Mouse (Mus musculus) stomach, embryonic 15.5 days (tissue): ENCODE data around the gene Hils1. TPM values are rescaled to one million over a fixed set of nuclear protein-coding genes. Genes with fewer than 3 reads are reported as not detected.
A peak's percentile ranks its signal among the peaks of the same experiment; 100 is the strongest.
"Not testable (repeated sequence)": the region's sequence is repeated elsewhere in the genome, so short reads cannot be mapped to it uniquely, and the experiment has no call there.

Experiments used
- ATAC-seq: fragments of 200-750 bp; cut with Nextera tagmentation; 2 replicates; pipeline ENCODE4 v1.8.0; 2017; ENCODE audit warnings: low read depth, moderate number of reproducible peaks, moderate TSS enrichment; ENCODE audit not compliant: insufficient read depth, low FRiP score
- H3K27ac ChIP-seq: fragments of 300-500 bp; sonication (generic); 2 replicates; pipeline ENCODE4 v1.5.1; 2015; ENCODE audit warnings: mild to moderate bottlenecking, inconsistent platforms
- H3K27me3 ChIP-seq: fragments of 300-500 bp; sonication (generic); replicated peaks from 2 replicates; pipeline ENCODE4 v1.6.1; 2015; ENCODE audit warnings: inconsistent platforms
- H3K36me3 ChIP-seq: fragments of 300-500 bp; sonication (generic); 2 replicates; pipeline ENCODE4 v1.6.1; 2015; ENCODE audit warnings: inconsistent platforms
- H3K4me1 ChIP-seq: fragments of 300-500 bp; sonication (generic); 2 replicates; pipeline ENCODE4 v1.6.1; 2015; ENCODE audit warnings: inconsistent platforms
- H3K4me2 ChIP-seq: fragments of 300-500 bp; sonication (generic); 2 replicates; pipeline ENCODE4 v1.6.1; 2015; ENCODE audit warnings: mild to moderate bottlenecking, inconsistent platforms
- H3K4me3 ChIP-seq: fragments of 300-500 bp; sonication (generic); replicated peaks from 2 replicates; pipeline ENCODE4 v1.5.1; 2015; ENCODE audit warnings: inconsistent platforms
- H3K9ac ChIP-seq: fragments of 300-500 bp; sonication (generic); 2 replicates; pipeline ENCODE4 v1.6.1; 2015; ENCODE audit warnings: inconsistent platforms
- H3K9me3 ChIP-seq: fragments of 300-500 bp; sonication (generic); 2 replicates; pipeline ENCODE4 v1.6.1; 2016; ENCODE audit warnings: inconsistent platforms
- WGBS: fragments of 180-500 bp; shearing (Covaris S2); methylation state at CpG from one replicate; pipeline ENCODE4 v1.1.7; 2015; 5-methylcytosine and 5-hydroxymethylcytosine counted together
- polyA plus RNA-seq: library from polyadenylated mRNA; unstranded; fragments of >200 nt; fragmentation: Nextera tagmentation; extraction: Ambion mirVana; gene quantifications from 2 replicates; pipeline ENCODE4 v1.2.1, GENCODE M21; 2015

The Hils1 gene
- polyA plus RNA-seq, 1 experiment from 2014 or later: not detected

DNA sequence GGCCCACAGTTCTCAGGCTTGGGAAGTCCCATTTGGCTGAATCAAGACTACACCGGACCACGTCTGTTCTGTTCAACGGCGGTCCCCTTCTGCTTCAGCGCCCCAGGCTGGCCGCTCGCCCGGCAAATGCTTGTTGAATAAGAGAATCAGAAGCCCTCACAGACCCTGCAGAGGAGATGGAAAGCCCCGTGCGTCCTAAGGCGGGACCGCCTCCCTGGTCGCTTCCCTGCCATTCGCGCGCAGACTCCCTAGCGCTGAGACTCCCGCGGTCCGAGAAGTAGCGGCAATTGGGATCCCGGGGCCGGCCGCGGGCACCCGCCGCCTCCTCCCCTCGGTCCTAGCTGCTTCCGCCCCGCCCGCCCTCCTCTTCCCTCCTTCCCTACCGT, 42.2 kb downstream of the Hils1 start, which contains the start of gene Samd14:
Gene Samd14 (plus strand): TSS at position 251 of the 386 bp plus-strand sequence.
- Histone ChIP-seq H3K27me3 (no peaks in the 10 kb centered on the region), H3K9ac (peak within 1 kb of the TSS; percentile 60), H3K4me3 (peak within 1 kb of the TSS; percentile 71), H3K9me3 (no peaks in the 10 kb centered on the region), H3K36me3 (peaks cover 9% of the 10 kb centered on the region), H3K27ac (peak within 1 kb of the TSS; percentile 92), H3K4me1 (peaks cover 40% of the 10 kb centered on the region; the same call in 1 of the 2 replicates), H3K4me2 (peak within 1 kb of the TSS; percentile 83)
- ATAC-seq: peak; percentile 40
- WGBS: under 1% methylated on average over 31 of the region's 32 CpGs

DNA sequence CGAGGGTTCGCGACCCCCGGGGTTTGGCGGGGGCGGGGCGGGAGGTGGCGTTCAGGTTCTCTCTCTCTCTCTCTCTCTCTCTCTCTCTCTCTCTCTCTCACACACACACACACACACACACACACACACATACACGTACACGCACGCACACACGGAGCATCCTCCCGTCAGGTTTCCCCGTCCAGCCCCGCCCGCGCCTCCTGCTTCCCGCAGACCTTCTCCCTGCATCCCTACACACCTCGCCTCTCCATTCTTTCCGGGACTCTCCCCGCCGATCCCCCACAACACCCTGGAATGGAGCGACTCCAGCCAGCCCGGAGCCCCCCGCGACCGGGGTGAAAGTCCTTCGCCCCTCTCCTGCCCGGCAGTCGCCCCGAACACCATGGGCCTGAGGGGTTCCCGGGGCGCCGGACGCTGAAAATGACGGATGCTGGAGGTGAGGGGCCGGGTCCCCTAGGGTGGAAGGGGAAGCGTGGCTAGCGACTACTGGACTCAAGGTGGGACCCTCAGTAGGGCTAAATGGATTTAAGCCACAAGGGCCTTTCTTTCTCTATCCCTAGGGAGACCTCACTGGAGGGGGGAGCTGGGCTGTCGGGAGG, 42.8 kb downstream of the Hils1 start:
- H3K4me1 ChIP-seq: peaks cover 40% of the 10 kb centered on the region; the same call in 1 of the 2 replicates
- H3K4me2 ChIP-seq: peak overlapping the region; percentile 83
- H3K9ac ChIP-seq: peak overlapping the region; percentile 60
- no peaks in the 10 kb centered on the region for H3K9me3 ChIP-seq
- peaks cover 3% of the 10 kb centered on the region; the same call in 1 of the 2 replicates for H3K36me3 ChIP-seq
- peak overlapping the region; percentile 92 for H3K27ac ChIP-seq
- ATAC-seq: no peak
- H3K27me3 ChIP-seq: no peaks in the 10 kb centered on the region
- WGBS: under 1% methylated on average over 34 of the region's 40 CpGs
- peak overlapping the region; percentile 71 for H3K4me3 ChIP-seq

DNA sequence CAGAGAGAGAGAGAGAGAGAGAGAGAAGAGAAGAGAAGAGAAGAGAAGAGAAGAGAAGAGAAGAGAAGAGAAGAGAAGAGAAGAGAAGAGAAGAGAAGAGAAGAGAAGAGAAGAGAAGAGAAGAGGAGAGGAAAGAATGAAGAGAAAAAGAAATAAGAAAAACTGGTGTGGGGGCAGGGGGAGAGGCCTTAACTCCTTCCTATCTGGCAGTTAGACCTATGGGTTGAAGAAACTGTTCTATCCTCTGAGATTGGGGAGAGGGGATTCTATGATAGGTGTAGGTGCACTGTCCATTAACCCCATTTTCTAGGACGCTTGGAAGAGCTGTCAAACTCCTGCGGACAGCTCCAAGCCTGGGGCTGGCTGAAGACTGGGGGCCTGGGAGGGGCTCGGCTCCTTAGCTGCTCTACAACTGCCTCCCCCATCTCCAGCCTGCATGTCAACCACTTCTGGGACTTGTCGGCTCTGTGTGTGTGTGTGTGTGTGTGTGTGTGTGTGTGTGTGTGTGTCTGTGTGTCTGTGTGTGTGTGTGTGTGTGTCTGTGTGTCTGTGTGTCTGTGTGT, 43.5 kb downstream of the Hils1 start:
- Histone ChIP-seq H3K9ac (peak overlapping the region; percentile 29; the same call in 1 of the 2 replicates), H3K4me1 (peaks cover 37% of the 10 kb centered on the region), H3K4me3 (peak overlapping the region; percentile 71), H3K4me2 (peak overlapping the region; percentile 83)
- WGBS: 12% methylated on average over 4 of the region's 4 CpGs
- not testable (repeated sequence) for H3K27ac ChIP-seq, H3K27me3 ChIP-seq, H3K36me3 ChIP-seq, H3K9me3 ChIP-seq, ATAC-seq

DNA sequence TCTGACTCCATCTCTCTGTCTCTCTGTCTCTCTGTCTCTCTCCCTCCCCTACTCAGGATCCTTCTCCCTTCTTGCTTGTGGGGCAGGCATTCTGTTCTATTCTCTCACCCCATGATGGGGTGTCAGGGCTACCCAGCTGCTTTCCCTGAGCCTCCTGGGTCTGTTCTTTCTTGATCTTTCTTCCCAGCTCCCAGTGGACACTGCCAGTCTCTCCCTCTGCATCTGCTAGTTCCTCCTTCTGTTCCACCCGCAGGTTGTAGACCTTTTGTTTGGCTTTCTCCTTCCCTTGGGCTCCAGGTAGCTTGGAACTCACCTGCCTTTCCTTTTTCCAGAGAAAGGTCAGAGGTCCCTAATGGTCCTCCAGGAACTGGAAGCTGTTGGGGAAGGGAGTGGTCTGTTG, 44.0 kb downstream of the Hils1 start:
- Histone ChIP-seq H3K4me1 (peaks cover 40% of the 10 kb centered on the region), H3K9ac (no peak overlapping the region), H3K4me3 (peak overlapping the region; percentile 71), H3K9me3 (no peaks in the 10 kb centered on the region), H3K27ac (peak overlapping the region; percentile 9; the same call in 1 of the 2 replicates), H3K36me3 (no peaks in the 10 kb centered on the region), H3K4me2 (peak overlapping the region; percentile 83), H3K27me3 (no peaks in the 10 kb centered on the region)
- ATAC-seq: no peak
- WGBS: 23% methylated on average over 1 of the region's 1 CpGs

DNA sequence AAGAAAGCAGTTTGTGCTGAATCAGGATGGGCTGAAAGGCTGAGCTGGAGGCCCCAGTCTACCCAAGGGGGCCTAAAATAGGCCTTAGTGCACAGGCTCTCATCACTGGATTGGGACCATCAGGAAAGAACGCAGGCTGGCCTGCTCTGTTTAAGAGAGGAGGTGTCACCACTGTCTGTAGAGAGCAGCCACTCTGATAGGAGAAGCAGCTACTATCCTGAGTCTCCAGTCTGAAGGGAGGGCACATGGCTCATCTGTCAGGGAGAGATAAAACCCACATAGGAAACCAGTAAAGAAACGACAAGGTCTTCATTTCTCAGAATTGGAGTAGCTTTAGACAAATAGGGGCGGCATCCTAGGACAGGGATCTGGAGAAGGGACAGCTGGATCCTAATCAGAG, 44.7 kb downstream of the Hils1 start:
- Histone ChIP-seq H3K9me3 (no peaks in the 10 kb centered on the region), H3K4me3 (peak overlapping the region; percentile 71; the same call in 1 of the 2 replicates), H3K4me2 (peak overlapping the region; percentile 83), H3K27ac (peak overlapping the region; percentile 9; the same call in 1 of the 2 replicates), H3K4me1 (peaks cover 36% of the 10 kb centered on the region), H3K36me3 (no peaks in the 10 kb centered on the region), H3K9ac (no peak overlapping the region), H3K27me3 (no peaks in the 10 kb centered on the region)
- WGBS: 39% methylated on average over 3 of the region's 3 CpGs
- ATAC-seq: peak; percentile 88

DNA sequence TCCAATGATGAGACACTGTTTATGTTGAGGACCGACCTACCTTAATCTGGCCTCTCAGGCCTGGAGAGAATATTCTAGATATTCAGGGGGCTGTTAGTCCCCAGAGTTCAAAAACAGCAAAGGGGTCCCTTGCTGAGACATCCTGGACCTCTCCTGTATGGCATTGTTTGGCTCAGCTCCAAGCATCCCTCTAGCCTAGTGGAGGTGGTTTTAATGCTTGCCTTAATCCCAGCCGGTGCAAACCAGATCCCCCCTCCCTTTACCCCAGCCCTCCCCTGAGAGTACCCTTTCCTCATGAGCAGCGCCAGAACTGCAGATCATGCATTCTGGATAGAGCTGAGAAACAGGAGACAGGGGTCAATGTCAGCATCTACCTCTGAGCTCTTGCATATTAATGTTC, 45.1 kb downstream of the Hils1 start:
- no peak for ATAC-seq
- no peak overlapping the region for H3K27ac ChIP-seq
- 0 out of 2 replicates have a peak overlapping the region, but pooled peaks have one; percentile 83 for H3K4me2 ChIP-seq
- H3K4me1 ChIP-seq: peaks cover 31% of the 10 kb centered on the region
- WGBS: 29% methylated on average over 3 of the region's 3 CpGs
- no peaks in the 10 kb centered on the region for H3K27me3 ChIP-seq
- H3K36me3 ChIP-seq: no peaks in the 10 kb centered on the region
- no peak overlapping the region for H3K9ac ChIP-seq
- H3K4me3 ChIP-seq: peak overlapping the region; percentile 71; the same call in 1 of the 2 replicates
- no peaks in the 10 kb centered on the region for H3K9me3 ChIP-seq

DNA sequence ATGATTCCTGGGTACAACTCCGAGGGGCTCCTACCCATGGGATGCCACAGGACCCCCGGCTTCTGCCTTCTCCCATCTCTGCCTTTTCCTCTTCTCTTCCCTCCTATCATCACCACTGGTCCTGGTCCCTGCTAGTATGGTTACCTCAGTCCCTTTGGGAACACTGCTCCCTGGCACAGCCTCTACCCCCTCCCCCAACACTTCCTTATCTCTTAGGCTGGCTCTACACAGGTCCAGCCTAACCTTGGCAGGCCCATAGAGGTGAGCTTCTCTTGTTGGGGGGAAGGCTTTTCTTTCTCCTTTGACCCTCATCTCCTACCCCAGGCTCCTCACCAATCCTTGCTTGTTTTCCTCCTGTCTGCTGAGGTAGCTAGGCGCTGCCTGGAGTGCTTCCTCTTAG, 48.1 kb downstream of the Hils1 start:
- Histone ChIP-seq H3K4me2 (no peak overlapping the region), H3K36me3 (0 out of 2 replicates have a peak, but pooled peaks cover 2% of the 10 kb centered on the region), H3K27ac (no peak overlapping the region), H3K4me1 (peaks cover 20% of the 10 kb centered on the region; the same call in 1 of the 2 replicates), H3K9me3 (no peaks in the 10 kb centered on the region), H3K27me3 (no peaks in the 10 kb centered on the region), H3K4me3 (no peak overlapping the region), H3K9ac (no peak overlapping the region)
- 67% methylated on average over 3 of the region's 3 CpGs for WGBS
- ATAC-seq: no peak

Other genes with a start within 250 kb of the Hils1 start
- 0.42 TPM in 1 of 2 replicates, not detected in the other for gene Cdc34b, start 225.8 kb upstream of the Hils1 start, polyA plus RNA-seq
- not detected in 2 replicates for gene Tmem92, start 184.9 kb upstream of the Hils1 start, polyA plus RNA-seq
- gene Col1a1, start 31.4 kb upstream of the Hils1 start, polyA plus RNA-seq: 1,375 and 1,459 TPM in 2 replicates
- 0.17 and 0.27 TPM in 2 replicates for gene Sgca, start 8.7 kb downstream of the Hils1 start, polyA plus RNA-seq
- 10.3 TPM in 2 replicates for gene Ppp1r9b, start 23.4 kb downstream of the Hils1 start, polyA plus RNA-seq
- 19.8 and 21.1 TPM in 2 replicates for gene Samd14, start 42.3 kb downstream of the Hils1 start, polyA plus RNA-seq
- 30.2 and 35.1 TPM in 2 replicates for gene Pdk2, start 73.8 kb downstream of the Hils1 start, polyA plus RNA-seq
- gene Itga3, start 109.2 kb downstream of the Hils1 start, polyA plus RNA-seq: 23.8 and 24.1 TPM in 2 replicates
- gene Dlx3, start 152.5 kb downstream of the Hils1 start, polyA plus RNA-seq: 1.9 and 2.0 TPM in 2 replicates
- gene Dlx4, start 178.7 kb downstream of the Hils1 start, polyA plus RNA-seq: 0.46 and 0.58 TPM in 2 replicates